Mouse (Mus musculus) small intestine, adult 2 months (tissue): ENCODE results near the gene Tsc1. TPM values are rescaled to one million over a fixed set of nuclear protein-coding genes. Genes with fewer than 3 reads are reported as not detected.

Experiments
- H3K27ac ChIP-seq: fragments of 200-500 bp; 2 replicates; pipeline ENCODE4 v1.5.1; 2012; ENCODE audit warnings: low read depth, low read length, control low read depth, inconsistent platforms; ENCODE audit not compliant: insufficient read depth
- H3K27me3 ChIP-seq: fragments of 200-500 bp; 2 replicates; pipeline ENCODE4 v1.6.1; 2012; ENCODE audit warnings: mild to moderate bottlenecking, moderate library complexity, low read length, inconsistent platforms; ENCODE audit not compliant: control insufficient read depth, insufficient read depth
- H3K36me3 ChIP-seq: fragments of 200-500 bp; 2 replicates; pipeline ENCODE4 v1.6.1; 2012; ENCODE audit warnings: mild to moderate bottlenecking, low read length, control low read depth, inconsistent platforms; ENCODE audit not compliant: control insufficient read depth, insufficient read depth
- H3K4me1 ChIP-seq: fragments of 200-500 bp; 2 replicates; pipeline ENCODE4 v1.6.1; 2012; ENCODE audit warnings: low read length, inconsistent platforms, mixed read lengths; ENCODE audit not compliant: control insufficient read depth, insufficient read depth, insufficient read length
- H3K4me3 ChIP-seq: fragments of 200-500 bp; 2 replicates; pipeline ENCODE4 v1.5.1; 2012; ENCODE audit warnings: low read depth, mild to moderate bottlenecking, control low read depth, inconsistent platforms, low read length, moderate library complexity
- CTCF ChIP-seq: fragments of 200-500 bp; IDR thresholded peaks from 2 replicates; pipeline ENCODE4 v1.5.1; 2012; ENCODE audit warnings: low read depth, mild to moderate bottlenecking, control low read depth, inconsistent platforms, low read length, moderate library complexity, mixed read lengths; ENCODE audit not compliant: insufficient replicate concordance, insufficient read length; ENCODE audit errors: extremely low read depth
- POLR2A ChIP-seq: fragments of 200-500 bp; IDR thresholded peaks from 2 replicates; pipeline ENCODE4 v1.6.1; 2012; ENCODE audit warnings: low read depth, mild to moderate bottlenecking, control low read depth, inconsistent platforms, low read length, moderate library complexity
- WGBS: fragments of 180-500 bp; shearing (Covaris S2); methylation state at CpG from one replicate; pipeline ENCODE4 v1.1.7; 2018; 5-methylcytosine and 5-hydroxymethylcytosine counted together
- polyA plus RNA-seq: library from polyadenylated mRNA; depleted of rRNA; stranded (reverse); fragments of >200 nt; gene quantifications from 2 replicates; pipeline ENCODE4 v1.2.3, GENCODE M21; 2012

The Tsc1 gene
- polyA plus RNA-seq, 1 experiment: 7.0 TPM

GRCm38 (mm10) chr2:28650526-28650925 lies 9.5 kb downstream of the Tsc1 start:
- H3K36me3 ChIP-seq: peaks cover 5% of the 10 kb centered on the region; the same call in 1 of the 2 replicates
- TF ChIP-seq POLR2A (no peak), CTCF (no peak)
- no peaks in the 10 kb centered on the region for H3K27me3 ChIP-seq
- H3K4me3 ChIP-seq: no peak overlapping the region
- H3K4me1 ChIP-seq: no peaks in the 10 kb centered on the region
- H3K27ac ChIP-seq: no peak overlapping the region

- H3K36me3 ChIP-seq: peaks cover 5% of the 10 kb centered on the region; the same call in 1 of the 2 replicates
- no peaks in the 10 kb centered on the region for H3K27me3 ChIP-seq
- no peak overlapping the region for H3K27ac ChIP-seq
- H3K4me1 ChIP-seq: no peaks in the 10 kb centered on the region
- 94% methylated on average over 7 of the region's 7 CpGs for WGBS
- no peak overlapping the region for H3K4me3 ChIP-seq
- TF ChIP-seq POLR2A (no peak), CTCF (no peak)
Measured at GRCm38 (mm10) chr2:28653351-28653750, 12.3 kb downstream of the Tsc1 start.

GRCm38 (mm10) chr2:28654295-28654694 lies 13.3 kb downstream of the Tsc1 start:
- no peaks in the 10 kb centered on the region for H3K4me1 ChIP-seq
- no peak overlapping the region for H3K4me3 ChIP-seq
- TF ChIP-seq POLR2A: no peak
- TF ChIP-seq CTCF: peak; percentile 57; the same call in 1 of the 2 replicates
- 62% methylated on average over 2 of the region's 2 CpGs for WGBS
- no peak overlapping the region for H3K27ac ChIP-seq
- peaks cover 6% of the 10 kb centered on the region; the same call in 1 of the 2 replicates for H3K36me3 ChIP-seq
- H3K27me3 ChIP-seq: no peaks in the 10 kb centered on the region

- TF ChIP-seq POLR2A (no peak), CTCF (no peak)
- H3K27me3 ChIP-seq: no peaks in the 10 kb centered on the region
- H3K4me3 ChIP-seq: no peak overlapping the region
- H3K36me3 ChIP-seq: peaks cover 16% of the 10 kb centered on the region
- WGBS: 77% methylated on average over 8 of the region's 8 CpGs
- H3K27ac ChIP-seq: no peak overlapping the region
- no peaks in the 10 kb centered on the region for H3K4me1 ChIP-seq
Measured at GRCm38 (mm10) chr2:28656216-28656615, 15.2 kb downstream of the Tsc1 start.

GRCm38 (mm10) chr2:28662891-28663290 lies 21.9 kb downstream of the Tsc1 start:
- no peaks in the 10 kb centered on the region for H3K27me3 ChIP-seq
- no peak overlapping the region for H3K4me3 ChIP-seq
- no peak overlapping the region for H3K27ac ChIP-seq
- no peak for TF ChIP-seq POLR2A
- no peak for TF ChIP-seq CTCF
- no peaks in the 10 kb centered on the region for H3K4me1 ChIP-seq
- WGBS: 91% methylated on average over 3 of the region's 3 CpGs
- peaks cover 52% of the 10 kb centered on the region for H3K36me3 ChIP-seq

GRCm38 (mm10) chr2:28665818-28666217 lies 24.8 kb downstream of the Tsc1 start:
- Histone ChIP-seq H3K4me3 (no peak overlapping the region), H3K27me3 (no peaks in the 10 kb centered on the region), H3K36me3 (peaks cover 50% of the 10 kb centered on the region), H3K4me1 (no peaks in the 10 kb centered on the region), H3K27ac (no peak overlapping the region)
- 71% methylated on average over 3 of the region's 3 CpGs for WGBS
- TF ChIP-seq POLR2A: no peak
- no peak for TF ChIP-seq CTCF

GRCm38 (mm10) chr2:28671438-28671837 lies 30.4 kb downstream of the Tsc1 start:
- Histone ChIP-seq H3K4me3 (no peak overlapping the region), H3K27ac (no peak overlapping the region), H3K36me3 (peaks cover 61% of the 10 kb centered on the region), H3K4me1 (no peaks in the 10 kb centered on the region), H3K27me3 (no peaks in the 10 kb centered on the region)
- WGBS: 71% methylated on average over 2 of the region's 2 CpGs
- TF ChIP-seq CTCF: no peak
- no peak for TF ChIP-seq POLR2A
